In the genomic region with DNA sequence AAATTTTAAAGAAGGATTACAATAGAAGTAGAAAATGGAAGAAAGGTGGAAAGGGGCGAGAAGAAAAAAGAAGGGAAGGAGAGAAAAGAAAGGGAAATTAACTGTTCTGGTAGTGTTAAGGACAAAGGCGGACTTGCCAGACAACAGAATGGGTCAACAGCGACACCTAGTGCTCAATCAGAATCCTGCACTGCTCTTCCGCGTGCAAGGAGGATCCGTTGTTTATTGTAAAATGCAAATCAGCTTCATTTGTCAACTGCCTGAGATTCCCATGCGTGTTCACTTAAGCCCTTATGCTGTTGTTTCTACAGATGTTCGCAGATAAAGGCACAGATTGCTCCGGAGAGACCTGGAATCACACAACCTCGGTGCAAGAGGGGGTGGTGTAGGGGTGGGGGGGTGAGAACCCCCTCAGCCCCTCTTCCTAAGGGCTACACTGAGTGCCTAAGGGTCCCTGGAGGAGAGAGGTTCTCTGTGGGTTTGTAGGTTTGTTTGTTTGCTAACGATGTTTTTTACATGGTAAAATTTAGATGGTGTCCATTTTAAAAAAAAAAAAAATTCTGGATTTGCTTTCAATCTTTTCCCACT, we compare ENCODE assay signal across 8 mouse cellular contexts.
DNase-seq lines count a peak whose midpoint lies in the region; ATAC-seq and TF ChIP-seq lines count a peak whose summit lies in the region.

No protein-coding gene starts in this region.

- no peaks in the 10 kb centered on the region for H3K4me1 ChIP-seq in lung, postnatal 0 days (ENCODE audit: insufficient read depth, low read depth, low read length)

- H3K9ac ChIP-seq in lung, postnatal 0 days (replicated peaks; ENCODE audit: low read depth) = no peak overlapping the region

- TF ChIP-seq CTCF in lung, postnatal 0 days (IDR thresholded peaks at IDR 0.05) = peak; percentile 95

- TF ChIP-seq EP300 in lung, postnatal 0 days (IDR thresholded peaks at IDR 0.05) = no peak

- no peak overlapping the region for H3K27ac ChIP-seq in lung, postnatal 0 days (ENCODE audit: low read length)

- no peak overlapping the region for H3K4me2 ChIP-seq in lung, postnatal 0 days (replicated peaks; ENCODE audit: low read depth, low read length)

- ATAC-seq in lung, postnatal 0 days = peak; percentile 33; the same call in 1 of the 2 replicates

- H3K4me3 ChIP-seq in lung, postnatal 0 days (ENCODE audit: low read depth, low read length) = no peak overlapping the region

- H3K36me3 ChIP-seq in lung, postnatal 0 days (ENCODE audit: insufficient read depth, low read length) = no peaks in the 10 kb centered on the region

- peak; percentile 33 for DNase-seq in gastrocnemius, adult 18-20 months (ENCODE audit: low spot score)
- DNase-seq in gastrocnemius, adult 8-10 months (ENCODE audit: low spot score in 2 of 2) = no peak
- peak; percentile 91 for DNase-seq in ZHBTc4 (ENCODE audit: low read depth, low spot score)
- peak; percentile 74 for DNase-seq in embryo, embryonic 11.5 days (ENCODE audit: low read depth, low spot score)
- peak; percentile 32 to 74 for DNase-seq in heart, postnatal 10 days
- peak; percentile 64 to 68 for DNase-seq in kidney, postnatal 4 days
- DNase-seq in lung, postnatal 0 days (ENCODE audit: low spot score) = peak; percentile 83
- DNase-seq in retina, embryonic 14.5 days (ENCODE audit: low spot score) = peak; percentile 82

- no peaks in the 10 kb centered on the region for H3K9me3 ChIP-seq in lung, postnatal 0 days (ENCODE audit: low read length)

- intact Hi-C loops in heart, postnatal 10 days (cut with DNase I) = no loop called here

- H3K27me3 ChIP-seq in lung, postnatal 0 days (replicated peaks; ENCODE audit: insufficient read depth, low read length) = no peaks in the 10 kb centered on the region

- 3% methylated on average over 11 of the region's 11 CpGs for WGBS in lung, postnatal 0 days

Comparison
In these comparisons a context has a peak if more than half of its experiments do, and no peak if none do; other contexts are left out.
1. DNase-seq: peak in gastrocnemius, adult 18-20 months (single experiment), ZHBTc4 (single experiment), embryo, embryonic 11.5 days (single experiment), heart, postnatal 10 days (2 of 2), kidney, postnatal 4 days (2 of 2), lung, postnatal 0 days (single experiment) and retina, embryonic 14.5 days (single experiment); none in gastrocnemius, adult 8-10 months (0 of 2).